Mouse (Mus musculus) heart, adult 2 months (tissue): ENCODE results near the gene Arhgap32.

Experiments used
- CTCF ChIP-seq: fragments of 200-600 bp; IDR thresholded peaks from 2 replicates; pipeline ENCODE4 v1.8.1; 2022; ENCODE audit warnings: antibody characterized with exemption, mild to moderate bottlenecking, moderate library complexity
- EP300 ChIP-seq: fragments of 200-500 bp; IDR thresholded peaks from 2 replicates; pipeline ENCODE4 v1.6.1; 2011; ENCODE audit warnings: low read depth, low read length, control low read depth; ENCODE audit not compliant: insufficient read depth
- POLR2A ChIP-seq: fragments of 200-500 bp; IDR thresholded peaks from 2 replicates; pipeline ENCODE4 v1.6.1; 2011; ENCODE audit warnings: mild to moderate bottlenecking, low read depth, low read length, control low read depth; ENCODE audit not compliant: insufficient read depth

- TF ChIP-seq CTCF (no peak), POLR2A (no peak), EP300 (no peak)
Measured at GRCm38 (mm10) chr9:32120162-32120561, 4.2 kb downstream of the Arhgap32 start.
